Mouse (Mus musculus) ovary, postnatal 10 days (tissue): Measurements from ENCODE around the gene Borcs5.

Experiments
- DNase-seq: peaks from one replicate; pipeline ENCODE4 v3.0.0; 2022; ENCODE audit warnings: low spot score

Gene Borcs5

GRCm38 (mm10) chr6:134718668-134719065 lies 79.4 kb downstream of the Borcs5 start:
- DNase-seq, result no peak

GRCm38 (mm10) chr6:134719156-134719555 lies 79.8 kb downstream of the Borcs5 start:
- DNase-seq, result no peak

DNA sequence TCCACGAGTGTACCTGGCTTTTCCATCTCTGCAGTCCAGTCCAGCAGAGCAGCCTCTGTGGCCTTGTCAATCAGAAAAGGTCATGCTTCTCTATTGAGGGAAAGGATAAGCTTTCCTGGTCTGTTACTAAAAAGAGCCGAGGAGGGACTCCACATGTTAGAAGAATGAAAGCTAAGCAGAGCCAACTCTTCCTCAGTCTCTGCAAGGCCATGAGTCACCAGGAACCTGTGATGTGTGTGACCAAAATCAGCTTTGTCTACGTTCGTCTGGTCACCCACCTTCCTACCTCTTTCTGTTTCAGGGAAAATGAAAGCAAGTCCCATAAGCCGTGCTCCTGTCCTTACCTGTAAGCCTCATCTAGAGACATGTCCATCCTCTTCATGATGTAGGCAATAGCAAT lies 80.8 kb downstream of the Borcs5 start:
- DNase-seq, result no peak

- no peak for DNase-seq
Measured at GRCm38 (mm10) chr6:134721729-134722269, 82.5 kb downstream of the Borcs5 start.

GRCm38 (mm10) chr6:134722906-134723305 lies 83.6 kb downstream of the Borcs5 start:
- DNase-seq, result no peak

GRCm38 (mm10) chr6:134723326-134723725 lies 84.0 kb downstream of the Borcs5 start:
- DNase-seq, result no peak

DNA sequence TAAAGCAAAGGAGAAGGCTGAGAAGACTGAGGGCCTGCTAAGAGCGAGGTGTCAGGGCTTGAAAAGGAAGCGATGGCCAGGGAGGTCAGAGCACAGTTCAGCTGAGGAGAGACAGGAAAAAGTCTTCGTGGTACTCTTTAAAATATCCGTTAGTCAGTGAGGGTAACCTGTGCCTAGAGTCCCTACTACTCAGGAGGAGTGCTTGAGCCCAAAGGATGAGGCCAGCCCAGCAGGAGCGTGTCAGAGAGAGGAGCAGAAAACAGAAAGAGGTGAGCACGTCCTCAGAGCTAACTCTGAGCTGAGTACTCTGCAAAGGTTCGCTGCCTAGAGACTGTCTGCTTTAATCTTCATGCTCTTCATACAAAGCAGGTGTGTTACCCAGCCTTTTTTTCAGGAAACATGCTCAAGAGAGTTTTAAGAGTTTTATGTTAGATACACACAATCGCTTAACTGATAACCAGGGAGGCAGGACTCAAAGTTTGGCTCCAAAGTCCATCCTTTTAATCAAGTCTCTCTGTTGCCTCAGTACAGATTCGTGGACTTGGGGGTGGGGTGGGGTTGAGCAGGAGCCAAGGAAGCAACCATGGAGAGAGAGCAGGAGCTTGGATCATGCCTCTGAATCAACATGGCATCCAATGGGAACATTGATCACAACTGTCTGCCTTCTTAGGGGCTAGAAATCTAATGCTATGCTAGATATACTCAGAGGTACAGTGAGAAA lies 84.7 kb downstream of the Borcs5 start:
- DNase-seq, result no peak

- no peak for DNase-seq
Measured at GRCm38 (mm10) chr6:134725406-134725805, 86.1 kb downstream of the Borcs5 start.

- DNase-seq, result no peak
Measured at GRCm38 (mm10) chr6:134730978-134731377, 91.7 kb downstream of the Borcs5 start.

GRCm38 (mm10) chr6:134732813-134733212 lies 93.5 kb downstream of the Borcs5 start:
- DNase-seq, result no peak

DNA sequence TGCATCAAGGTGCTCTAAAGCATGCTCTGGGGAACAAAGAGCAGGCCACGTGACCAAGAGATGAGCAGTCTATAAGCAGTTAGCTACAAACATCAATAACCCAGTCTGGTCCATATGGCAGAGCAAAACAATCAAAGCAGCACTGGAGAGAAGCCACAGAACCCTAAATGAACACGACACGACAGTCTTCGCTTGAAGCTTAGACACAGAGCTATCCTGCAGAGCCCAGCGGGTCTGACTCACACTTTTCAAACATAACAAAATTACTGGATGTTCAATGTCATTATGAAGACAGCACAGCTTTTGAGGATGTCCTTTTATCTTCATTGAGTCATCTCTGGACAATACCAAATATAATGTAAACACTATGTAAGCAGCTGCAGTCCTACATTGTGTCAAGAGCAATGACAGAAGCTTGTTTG lies 94.5 kb downstream of the Borcs5 start:
- no peak for DNase-seq

DNA sequence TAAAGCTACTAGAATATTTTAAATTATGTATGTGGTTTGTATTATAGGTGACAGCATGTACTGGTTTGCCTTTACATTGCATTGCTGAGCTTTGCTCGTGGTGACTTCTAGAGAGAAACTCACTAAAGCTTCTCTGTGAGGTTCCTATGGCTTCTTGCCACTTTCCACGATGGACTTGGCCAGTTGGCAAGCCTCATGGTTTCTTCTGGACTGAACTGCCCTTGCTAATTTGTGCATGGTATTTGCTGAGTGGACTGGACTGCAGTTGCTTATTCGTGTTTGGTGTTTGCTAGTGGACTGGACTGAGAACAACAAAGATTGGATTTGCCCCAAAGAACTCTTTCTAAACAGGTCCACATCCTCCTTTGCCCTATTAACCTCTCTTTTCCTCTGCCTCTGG lies 97.5 kb downstream of the Borcs5 start:
- DNase-seq, result no peak

DNA sequence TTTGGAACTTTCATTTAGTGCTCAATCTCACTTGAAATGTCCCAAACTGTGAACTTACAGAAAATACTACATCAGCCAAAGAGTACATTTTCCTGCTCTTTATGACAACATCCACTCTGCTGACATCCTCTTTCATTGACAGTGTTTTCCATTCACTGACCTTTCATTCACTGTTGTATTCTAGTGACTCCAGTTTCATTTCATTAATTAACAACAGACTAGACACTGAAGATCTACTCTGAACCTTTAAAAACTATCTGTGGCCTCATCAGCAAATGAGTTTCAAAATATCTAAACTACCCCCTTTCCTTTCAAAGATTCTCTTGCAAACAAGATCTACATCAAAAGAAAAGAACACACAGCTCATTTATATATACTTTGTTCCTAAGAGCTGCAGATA lies 104.3 kb downstream of the Borcs5 start:
- DNase-seq, result no peak

DNA sequence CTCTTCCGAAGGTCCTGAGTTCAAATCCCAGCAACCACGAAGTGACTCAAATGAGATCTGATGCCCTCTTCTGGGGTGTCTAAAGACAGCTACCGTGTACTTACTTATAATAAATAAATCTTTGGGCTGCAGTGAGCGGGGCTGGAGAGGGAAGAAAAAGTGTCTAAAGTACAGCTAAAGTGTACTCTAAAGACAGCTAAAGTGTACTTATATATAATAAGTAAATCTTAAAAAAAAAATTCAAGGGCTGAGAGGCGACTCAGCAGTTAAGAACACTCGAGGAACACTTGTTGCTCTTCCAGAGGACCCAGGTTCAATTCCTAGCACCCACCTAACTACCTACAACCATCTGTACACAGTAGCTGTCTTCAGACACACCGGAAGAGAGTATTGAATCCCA lies 106.6 kb downstream of the Borcs5 start:
- DNase-seq, result no peak

DNA sequence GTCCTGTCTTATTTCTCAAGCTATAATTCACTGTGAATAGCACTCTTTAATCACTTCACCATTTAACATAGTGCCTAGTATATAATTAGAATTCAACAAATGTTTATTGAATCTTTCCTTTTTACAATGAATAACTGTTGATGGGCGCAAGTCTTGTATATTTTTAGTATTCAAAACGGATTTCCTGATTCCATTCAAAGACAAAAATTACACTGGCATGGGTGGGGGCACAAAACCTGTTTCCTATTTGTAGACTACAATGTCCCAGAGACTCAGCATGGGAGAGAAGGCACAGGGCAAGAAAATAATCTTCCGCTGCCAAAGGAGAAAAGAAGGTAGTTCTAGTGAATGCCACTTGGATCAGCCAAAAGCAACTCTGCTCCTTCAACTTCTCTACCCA lies 108.8 kb downstream of the Borcs5 start:
- DNase-seq, result no peak

GRCm38 (mm10) chr6:134751087-134751486 lies 111.8 kb downstream of the Borcs5 start:
- DNase-seq, result no peak

DNA sequence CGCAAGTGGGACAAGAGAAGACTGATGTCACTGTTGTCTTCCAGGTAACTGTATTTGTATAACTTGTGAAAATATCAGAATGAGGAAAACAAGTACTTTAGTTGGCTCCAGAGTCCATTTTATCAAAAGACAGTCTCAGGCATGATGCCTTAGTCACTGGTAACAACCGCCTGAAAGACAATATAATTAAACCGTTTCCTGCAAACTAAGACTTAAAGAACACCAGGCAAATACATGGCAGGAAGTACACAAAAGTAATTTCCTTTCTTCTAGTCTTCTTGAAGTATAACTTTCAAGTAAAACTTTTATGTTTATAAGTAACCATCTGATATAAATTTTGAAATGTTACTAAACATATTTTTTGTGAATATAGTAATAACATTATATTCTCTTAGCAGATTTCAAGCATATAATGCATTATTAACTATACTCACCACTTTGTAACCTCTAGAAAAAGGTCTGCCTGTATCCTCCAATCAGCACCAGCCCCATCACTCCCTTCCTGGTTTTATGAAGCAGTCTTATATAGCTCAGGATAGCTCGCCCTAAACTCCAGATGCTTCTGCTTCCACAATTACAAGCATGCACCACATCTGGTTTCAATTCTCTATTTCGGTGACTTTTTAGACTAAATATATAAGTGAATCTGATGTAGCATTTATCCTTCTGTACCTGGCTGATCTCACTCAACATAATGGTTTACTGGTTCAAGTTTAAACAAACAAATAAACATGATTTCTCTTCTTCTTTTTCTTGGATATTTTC lies 112.8 kb downstream of the Borcs5 start:
- no peak for DNase-seq

DNA sequence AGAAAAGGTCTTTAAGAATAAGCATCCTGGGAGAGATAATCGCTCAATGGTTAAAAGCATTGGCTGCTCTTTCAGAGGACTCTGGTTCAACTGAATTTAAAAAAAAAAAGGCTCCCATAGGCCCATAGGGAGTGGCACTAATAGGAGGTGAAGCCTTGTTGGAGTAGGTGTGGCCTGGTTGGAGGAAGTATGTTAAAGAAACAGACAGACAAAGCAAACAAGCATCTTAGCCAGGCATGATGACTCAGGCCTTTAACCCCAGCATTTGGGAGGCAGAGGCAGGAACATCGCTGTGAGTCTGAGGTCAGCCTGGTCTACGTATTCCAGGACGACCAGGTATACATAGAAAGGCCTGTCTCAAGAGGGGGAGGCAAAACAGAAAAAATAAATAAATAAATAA lies 114.1 kb downstream of the Borcs5 start:
- no peak for DNase-seq

DNA sequence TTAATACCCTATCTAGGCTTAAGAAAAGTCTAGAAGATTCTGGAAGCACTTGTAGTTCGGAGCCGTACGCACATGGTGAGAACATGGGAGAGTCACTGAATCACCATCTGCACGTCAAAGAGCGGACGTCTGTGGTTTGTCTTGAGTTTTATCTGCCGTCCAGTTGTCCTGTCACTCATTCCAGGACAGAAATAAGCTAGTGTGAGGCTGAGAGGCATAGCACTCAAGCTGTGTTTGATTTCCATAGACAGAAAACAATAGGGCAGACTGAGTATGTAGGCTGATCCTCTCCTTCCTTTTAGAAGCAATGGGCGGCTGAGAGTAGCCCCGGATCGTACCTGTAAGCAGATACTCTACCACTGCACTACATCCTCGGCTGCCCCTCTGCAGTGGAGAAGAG lies 114.5 kb downstream of the Borcs5 start:
- DNase-seq, result no peak

DNA sequence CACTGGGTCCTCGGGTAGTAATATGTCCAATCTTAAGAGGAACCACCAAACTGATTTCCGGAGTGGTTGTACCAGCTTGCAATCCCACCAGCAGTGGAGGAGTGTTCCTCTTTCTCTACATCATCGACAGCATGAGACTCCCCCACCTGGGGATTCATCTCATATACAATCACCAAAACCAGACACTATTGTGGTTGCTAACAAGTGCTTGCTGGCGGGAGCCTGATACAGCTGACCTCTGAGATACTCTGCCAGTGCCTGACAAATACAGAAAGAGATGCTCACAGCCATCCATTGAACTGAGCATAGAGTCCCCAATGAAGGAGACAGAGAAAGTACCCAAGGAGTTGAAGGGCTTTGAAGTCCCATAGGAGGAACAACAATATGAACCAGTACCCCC lies 116.7 kb downstream of the Borcs5 start:
- DNase-seq, result no peak
